Mouse (Mus musculus) lung, adult 2 months (tissue): ENCODE measurements around the gene Serpina5.

ENCODE experiments used
- CTCF ChIP-seq: fragments of 200-500 bp; IDR thresholded peaks from 2 replicates; pipeline ENCODE4 v1.5.1; 2011; ENCODE audit warnings: mild to moderate bottlenecking, low read length, control low read depth; ENCODE audit not compliant: insufficient read depth
- POLR2A ChIP-seq: fragments of 200-500 bp; IDR thresholded peaks from 2 replicates; pipeline ENCODE4 v1.6.1; 2011; ENCODE audit warnings: low read depth, mild to moderate bottlenecking, control low read depth, low read length, borderline replicate concordance; ENCODE audit errors: extremely low read depth

GRCm38 (mm10) chr12:104091303-104091702, 9.6 kb upstream of the Serpina5 start:
- TF ChIP-seq POLR2A = no peak
- no peak for TF ChIP-seq CTCF
